Mouse (Mus musculus) urinary bladder, postnatal 36 days (tissue): Measurements from ENCODE around the gene Ercc1.

Experiments
- DNase-seq, 2 experiments: peaks; one replicate each; pipeline ENCODE4 v3.0.0; 2022; ENCODE audit warnings: low spot score in 2 of 2, mixed read lengths in 1 of 2

Ercc1 gene

DNA sequence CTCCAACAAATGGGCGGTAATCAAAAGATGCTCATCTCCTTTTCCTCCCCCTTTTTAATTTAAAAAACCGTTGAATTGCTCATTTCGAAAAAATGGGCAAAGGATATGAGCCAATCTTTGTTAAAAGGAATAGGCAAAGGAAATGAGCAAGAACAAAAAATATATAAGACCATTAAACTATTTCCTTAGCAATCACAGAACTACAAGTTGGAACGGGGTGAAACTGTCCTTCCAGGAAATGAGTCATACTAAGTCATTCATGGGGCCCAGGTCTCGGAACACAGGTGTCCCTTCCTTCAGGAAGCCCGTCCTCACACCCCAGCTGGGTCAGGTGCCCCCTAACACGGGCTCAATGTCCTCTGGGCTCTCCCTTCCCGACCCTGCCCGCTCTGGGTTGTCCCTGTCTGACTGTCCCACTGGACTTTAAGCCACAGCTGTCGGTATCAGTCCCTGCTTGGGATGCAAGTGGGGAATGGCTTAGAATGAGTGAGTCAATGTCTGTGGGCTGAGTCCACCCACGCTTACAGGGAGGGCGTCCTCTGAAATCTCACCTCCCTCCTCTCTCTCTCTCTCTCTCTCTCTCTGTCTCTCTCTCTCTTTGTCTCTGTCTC is at the start of gene Ercc1:
Gene Ercc1, plus strand, starts transcription at position 542 of the 611 bp plus-strand sequence.
- no peak for DNase-seq

DNA sequence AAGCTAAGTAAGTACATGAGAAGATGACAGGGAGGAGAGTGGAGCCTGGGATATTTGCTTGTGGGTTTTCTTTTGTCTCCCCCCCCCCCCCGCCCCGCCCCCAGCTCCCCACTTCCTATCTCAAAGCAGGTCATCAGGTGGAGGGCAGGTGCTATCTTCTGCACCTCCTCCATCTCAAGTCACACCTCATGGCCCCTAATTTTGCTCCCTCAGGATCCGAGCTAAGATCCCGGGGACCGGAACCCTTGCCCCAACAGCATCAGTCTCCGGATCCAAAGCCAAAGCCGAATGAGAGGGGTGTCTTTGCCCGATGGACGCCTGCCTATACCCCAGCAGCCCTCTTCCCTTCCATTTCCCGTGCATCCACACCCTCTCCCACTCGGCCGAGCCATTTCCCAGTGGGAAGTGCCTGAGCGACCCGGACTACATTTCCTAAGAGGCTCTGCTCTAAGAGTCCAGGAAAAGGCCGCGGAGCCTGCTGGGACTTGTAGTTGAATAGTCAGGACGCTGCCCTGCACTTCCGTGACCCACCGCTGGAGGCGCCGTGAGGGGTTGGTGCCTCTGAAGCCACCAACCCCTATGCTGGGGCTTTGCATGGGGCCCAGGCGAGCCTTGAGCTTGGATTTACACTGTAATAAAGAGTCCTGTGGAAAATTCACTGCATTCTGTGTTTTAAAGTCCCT is 48.9 kb upstream of the Ercc1 start:
- peak; percentile 91 to 96 for DNase-seq

DNA sequence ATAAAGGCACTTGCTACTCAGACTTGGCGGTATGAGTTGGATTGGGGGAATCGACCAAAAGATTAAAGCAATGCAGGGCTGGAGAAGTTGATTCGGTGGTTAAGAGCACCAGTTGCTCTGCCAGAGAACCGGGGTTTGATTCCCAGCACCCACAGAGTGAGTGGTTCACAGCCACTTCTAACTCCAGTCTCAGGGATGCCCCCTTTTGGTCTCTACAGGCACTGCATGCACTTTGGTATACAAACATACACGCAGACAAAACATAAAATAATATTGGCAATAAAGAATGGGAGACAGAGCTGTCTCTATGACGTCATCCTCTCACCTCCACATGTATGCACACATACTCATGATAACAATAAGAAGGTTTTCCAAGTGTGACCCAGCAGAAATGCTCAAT is 47.5 kb upstream of the Ercc1 start:
- no peak for DNase-seq

DNA sequence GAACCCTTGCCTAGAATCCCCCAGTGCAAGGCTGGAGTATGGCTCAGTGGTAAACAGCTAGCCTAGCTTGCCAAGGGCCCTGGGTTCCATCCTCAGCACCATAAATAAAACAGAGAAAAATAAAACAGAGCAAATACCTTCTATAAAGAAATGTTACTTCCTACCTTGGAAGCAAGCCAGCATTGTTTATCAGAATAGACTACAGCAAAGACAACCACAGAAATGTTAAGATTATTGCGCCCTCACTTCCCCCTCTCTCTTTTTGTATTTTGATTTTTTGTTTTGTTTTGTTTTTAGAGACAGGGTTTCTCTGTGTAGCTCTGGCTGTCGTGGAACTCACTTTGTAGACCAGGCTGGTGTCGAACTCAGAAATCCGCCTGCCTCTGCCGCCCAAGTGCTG is 46.8 kb upstream of the Ercc1 start:
- DNase-seq: no peak

DNA sequence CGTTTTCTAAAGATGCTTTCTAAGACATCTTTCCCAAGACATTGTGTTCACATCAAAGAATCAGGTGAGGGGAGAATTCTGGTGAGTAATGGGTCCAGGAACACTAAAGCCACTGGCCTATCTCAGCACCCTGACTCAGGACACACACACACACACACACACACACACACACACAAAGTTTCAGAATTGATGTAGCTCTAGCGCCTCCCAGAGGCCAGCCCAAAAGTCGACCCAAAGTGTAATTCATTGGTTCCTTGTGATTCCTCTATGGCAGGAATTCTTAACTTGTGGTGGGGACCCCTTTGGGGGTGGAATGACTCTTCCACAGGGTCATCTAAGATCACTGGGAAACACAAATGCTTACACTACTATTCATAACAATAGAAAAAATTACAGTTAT is 45.4 kb upstream of the Ercc1 start:
- DNase-seq: no peak

DNA sequence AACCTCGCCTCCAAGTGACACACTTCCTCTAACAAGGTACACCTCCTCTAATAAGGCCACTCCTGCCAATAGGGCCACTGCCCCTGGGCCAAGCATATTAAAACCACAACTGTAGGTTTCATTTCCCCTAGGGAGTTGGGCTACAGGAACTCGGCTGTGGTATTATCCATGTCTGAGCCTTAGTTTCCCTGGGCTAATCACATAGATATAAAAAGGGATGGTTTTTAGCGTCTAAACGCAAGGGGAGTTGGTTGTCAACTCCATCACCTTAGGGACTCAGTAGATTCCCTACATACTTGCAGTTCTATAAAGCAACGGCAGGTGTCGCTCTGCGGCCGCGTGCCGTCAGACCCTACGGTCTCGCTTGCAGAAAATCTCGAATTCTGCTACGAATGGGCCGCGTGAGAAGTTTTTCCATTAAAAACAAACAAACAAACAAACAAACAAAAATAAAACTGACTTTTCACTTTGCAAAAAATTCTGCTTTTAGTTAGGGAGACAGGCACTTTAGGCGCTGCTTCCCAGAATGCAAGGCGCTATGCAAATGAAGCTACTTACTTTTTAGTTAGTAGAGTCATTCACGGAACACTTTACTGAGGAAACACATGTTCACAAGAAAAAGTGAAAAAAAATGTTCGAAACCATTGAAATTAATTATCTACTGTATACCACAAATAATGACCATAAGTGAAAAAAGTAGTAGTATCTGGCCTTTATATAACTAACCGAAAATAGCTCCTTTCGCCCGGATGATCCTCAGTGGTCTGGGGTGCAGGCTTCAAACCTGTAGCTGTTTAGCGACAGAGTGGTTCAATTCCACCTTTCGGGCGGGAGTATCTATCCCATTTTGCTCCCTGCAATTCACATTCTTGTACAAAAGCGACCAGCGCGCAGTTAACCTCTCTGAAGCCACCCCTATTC is 43.8 kb upstream of the Ercc1 start:
- peak; percentile 68 for DNase-seq

DNA sequence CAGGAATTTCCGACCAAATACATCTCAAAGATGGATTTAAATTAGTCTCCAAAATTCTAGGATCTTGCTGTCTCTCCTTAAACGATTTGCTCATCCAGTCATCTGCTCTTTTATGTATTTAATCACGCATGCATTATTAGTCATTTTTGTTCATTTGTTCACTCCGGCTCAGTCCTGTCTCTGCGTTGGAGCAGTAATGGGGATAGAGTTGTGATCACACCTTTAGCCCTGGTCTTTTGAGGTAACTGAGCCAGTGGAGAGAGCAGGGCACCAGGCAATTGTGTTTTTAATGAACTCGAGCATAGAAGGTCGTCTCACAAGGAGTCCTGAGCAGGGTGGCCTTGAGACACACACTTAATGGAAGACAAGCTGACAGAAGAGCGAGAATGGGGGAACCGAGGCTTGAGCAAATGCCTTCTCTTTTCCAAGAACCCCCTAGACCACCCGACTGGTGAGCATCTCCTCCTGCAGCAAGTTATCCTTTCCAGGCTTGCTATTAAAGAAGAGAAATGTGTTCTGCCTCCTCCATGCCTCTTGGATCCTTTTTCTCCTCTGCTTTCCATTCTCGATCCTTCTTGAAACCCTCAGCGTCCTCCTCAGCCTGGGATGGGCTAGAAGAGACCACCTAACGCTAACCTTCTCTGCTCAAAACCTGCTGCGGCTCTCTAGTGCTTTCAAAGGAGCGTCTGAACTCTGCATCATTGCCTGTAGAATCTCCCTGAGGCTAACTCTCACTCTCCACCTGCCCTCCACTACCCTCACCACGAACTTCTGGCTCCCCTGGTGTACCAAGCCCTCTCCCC is 42.9 kb upstream of the Ercc1 start:
- DNase-seq: no peak

DNA sequence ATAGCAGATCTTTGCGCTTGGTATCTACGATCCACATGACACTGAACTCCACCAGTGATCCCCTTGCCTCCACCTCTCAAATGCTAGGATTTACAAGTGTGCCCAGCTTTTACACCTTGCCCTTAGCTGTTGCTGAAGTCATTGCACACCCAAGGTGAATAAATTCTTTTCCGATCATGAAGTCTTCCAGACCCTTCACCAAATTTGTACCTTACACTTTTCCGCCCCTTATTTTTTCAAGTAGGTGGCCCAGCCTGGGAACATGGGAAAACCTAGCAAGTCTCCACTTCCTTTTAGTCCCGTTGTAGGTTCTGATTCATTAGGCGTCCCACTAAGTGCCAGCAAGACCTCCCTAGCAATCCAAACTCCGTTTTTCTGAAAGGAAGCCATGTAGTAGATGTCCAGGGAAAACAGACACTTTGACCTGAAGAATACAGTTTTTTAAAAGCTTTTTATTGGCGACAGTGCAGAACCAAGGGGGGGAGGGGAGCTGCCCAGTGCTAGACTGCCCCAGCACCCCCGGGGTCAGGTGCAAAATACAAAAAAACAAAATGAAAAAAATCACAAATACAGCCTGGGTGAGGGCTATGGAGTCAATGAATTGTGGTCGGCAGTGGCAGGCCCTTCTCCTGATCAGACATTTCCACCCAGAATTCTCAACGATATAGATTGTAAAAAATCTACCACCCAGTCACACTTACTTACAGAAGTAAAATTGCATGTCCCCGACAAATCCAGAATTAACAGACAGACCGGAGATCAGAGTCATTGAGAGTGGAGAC is 42.1 kb upstream of the Ercc1 start:
- no peak for DNase-seq

DNA sequence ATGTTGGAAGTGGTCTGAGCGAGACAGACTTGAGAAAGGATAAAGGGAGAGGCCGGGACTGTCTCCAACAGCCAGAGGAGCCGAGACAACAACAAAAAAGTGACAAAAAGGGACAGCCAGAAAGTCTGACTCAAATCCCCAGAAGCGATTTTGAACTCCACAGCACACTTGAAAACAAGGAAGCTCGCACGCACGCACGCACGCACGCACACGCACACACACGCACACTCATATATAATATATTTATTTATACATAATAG is 41.6 kb upstream of the Ercc1 start:
- DNase-seq: no peak

DNA sequence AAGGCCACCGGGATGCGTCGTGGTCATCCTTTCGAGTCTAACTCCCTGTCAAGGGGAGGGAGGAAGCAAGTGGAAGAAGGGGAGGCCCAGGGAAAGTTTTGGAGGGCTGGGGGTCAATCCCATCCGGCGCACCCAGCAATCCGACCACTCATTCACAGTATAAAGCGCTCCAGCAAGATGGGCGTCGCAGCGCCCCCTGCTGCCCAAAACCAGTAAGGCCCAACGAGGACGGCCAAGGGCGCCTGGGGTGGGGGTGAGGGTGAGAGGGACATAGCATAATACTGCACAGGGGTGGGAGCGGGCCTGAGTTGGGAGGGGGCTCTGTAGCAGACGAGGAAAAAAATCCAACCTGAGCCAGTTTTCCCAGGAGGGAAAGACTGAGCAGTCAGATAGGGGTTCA is 40.8 kb upstream of the Ercc1 start:
- DNase-seq: peak; percentile 59 to 68

DNA sequence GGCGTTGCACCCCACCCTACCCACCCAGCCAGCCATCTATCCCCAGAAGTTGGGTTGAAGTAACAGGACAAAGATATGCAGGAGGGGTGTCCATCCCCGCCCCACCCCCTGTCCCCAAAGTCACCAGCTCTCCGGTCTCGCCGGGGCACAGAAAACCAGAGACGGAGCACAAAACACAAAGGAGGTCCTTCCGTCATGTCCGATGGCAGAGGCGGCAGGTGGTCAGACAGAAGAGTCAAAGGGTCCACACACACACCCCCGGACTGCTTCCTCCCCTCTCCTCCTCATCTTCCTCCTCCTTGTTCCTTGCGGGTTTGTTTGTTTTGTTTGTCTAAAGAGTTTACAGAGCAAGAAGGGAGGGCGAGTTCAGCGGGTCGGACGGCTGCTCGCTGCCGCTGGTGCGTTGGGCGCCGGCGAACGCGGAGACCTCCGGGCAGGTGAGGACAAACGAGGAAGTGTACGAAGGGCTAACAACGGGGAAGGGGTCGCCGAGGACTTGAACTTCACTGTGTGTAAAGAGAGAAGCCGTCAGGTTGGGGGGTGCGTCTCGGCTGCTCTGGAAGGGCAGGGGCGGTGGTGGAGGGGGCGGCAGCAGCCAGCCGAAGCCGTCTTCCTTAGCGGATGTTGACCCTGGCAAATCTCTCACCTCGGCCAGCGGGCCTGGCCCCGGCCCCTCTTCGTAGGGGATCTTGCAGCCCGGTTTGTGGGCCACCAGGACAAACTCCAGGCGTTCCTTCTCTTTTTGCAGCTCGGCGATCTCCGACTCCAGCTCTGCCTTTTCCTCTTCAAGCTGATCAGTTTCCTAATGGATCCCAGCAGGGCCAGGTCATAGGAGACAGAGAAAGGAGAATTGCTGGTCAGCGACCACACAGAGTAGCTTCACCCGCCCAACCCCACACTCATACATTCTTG is 39.8 kb upstream of the Ercc1 start:
- no peak for DNase-seq

DNA sequence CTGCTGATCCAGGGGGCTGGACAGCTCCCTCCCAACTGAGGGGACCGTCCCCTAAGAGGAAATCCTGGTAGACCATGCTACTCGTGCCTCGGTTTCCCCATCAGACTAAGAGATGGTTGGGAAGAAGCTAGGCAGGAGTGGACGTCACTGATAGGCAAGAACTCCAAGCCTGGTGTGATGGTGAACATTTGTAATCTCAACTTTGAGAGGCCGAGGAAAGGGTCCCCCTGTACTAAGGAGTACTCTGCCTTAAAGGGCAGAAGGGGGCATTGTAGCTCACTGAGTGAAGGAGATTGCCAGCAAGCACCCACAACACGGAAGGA is 39.2 kb upstream of the Ercc1 start:
- DNase-seq: no peak

DNA sequence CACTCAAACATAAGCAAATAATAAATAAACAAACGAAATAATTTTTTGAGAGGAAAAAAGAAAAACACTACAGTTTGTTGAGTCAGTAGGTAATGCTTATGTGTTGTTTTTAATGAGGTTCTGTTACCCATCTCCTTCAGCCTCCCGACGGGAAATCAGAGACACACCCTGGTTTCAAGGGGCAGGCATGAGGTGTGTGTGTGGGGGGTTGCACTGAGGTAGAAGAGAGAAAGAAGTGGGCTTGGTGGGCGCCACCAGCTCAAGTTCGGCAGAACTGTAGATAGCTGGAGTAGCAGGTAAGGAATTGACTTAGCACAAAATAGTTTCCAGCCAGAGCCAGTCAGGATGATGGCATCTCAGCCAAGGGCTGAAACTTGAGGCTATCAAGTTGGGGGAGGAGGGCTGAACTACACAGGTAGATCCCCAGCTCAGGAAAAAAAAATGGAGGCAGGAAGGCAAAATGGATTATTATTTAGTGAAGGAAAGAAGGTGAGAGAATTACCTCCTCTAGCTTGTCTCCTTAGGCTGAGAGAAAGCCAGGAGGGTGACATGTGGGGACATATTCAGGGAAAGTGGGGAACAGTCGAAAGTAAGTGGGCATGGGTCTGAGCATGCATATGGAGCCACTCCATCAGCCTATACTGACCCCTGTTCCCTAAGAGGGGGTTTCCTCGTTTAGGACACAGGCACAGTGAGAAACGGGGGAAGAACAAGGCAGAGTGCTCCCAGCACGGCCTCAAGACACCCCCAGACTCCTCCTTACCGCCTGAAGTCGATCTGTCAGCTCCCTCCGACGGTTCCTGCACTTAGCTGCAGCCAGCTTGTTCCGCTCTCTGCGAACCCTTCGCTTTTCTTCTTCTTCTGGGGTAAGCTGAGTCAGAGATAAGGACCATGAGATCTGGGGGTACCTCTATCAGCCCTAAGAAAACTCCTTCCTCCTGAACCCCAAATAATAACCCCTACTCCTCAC is 38.5 kb upstream of the Ercc1 start:
- DNase-seq: no peak

DNA sequence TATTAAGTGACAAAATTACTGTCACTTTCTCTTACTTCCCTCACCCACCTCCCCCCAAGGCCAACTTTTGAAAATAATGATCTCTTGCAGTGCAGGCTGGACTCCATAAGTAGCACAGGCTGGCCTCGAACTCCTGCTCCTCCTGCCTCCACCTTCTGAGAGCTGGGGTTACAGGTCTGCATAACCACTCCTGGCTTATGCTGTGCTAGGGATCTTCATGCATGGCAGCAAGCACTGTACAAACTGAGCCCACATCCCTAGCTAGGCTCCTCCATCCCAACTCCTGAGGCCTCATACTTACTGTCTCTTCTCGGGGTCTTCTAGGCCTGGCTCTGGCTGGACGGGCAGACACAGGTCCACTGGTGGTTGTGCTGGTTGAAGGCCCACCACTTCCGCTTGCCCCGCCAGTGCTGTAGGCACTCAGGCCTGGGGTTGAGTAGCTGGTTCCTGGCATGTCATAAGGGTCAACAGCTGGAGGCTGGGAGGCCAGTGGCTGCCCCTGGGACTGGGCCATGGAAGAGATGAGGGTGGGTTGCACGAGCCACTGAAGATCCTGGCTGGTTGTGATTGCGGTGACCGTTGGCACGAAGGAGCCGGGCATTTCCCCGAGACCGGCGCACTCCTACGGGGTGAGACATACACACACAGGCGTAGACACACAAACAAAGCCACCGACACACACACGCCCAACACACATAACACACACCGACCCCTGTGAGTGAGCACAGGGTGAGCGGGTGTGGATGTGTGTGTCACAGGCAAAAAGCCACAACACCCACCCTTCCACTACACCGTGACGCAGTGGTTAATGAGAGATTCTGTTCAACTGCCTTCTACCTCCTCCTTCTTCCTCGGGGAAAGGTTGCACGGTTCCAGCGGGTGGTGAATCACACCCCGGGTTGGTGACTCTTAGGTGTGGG is 37.5 kb upstream of the Ercc1 start:
- no peak for DNase-seq

DNA sequence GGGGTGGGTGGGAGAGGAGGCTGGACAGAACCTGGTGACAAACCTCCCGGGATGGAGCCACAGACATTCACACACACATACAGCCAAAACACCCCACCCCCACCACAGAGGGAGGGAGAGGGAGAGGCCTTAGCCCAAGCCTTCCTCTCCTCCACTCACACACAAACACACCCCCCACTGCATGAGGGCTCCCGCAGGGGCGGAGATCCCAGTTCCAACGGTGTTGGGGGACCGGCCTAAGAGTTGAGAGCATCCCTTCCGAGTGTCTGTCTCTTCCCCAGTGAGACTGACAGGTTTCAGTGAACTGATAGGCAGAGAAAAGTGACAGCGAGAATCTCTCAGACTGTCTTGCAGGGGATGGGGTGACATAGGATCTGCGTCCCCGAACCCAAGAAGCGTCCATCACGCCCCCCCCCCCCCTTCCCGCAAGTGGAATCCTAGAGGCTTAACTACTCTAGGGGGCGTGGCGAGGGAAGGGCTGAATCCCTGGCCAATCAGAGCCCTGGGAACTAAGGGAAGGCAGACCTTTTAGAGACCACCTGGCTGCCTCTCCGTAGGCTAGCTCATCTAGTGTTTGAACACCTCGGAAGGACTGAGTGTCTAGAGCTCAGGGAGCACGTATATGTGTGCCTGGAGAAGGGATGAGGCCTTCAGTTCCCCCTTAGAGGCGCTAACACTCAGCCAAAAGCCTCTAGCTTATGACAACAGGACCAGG is 36.7 kb upstream of the Ercc1 start:
- peak in 1 of 2 experiments; percentile 75 for DNase-seq

DNA sequence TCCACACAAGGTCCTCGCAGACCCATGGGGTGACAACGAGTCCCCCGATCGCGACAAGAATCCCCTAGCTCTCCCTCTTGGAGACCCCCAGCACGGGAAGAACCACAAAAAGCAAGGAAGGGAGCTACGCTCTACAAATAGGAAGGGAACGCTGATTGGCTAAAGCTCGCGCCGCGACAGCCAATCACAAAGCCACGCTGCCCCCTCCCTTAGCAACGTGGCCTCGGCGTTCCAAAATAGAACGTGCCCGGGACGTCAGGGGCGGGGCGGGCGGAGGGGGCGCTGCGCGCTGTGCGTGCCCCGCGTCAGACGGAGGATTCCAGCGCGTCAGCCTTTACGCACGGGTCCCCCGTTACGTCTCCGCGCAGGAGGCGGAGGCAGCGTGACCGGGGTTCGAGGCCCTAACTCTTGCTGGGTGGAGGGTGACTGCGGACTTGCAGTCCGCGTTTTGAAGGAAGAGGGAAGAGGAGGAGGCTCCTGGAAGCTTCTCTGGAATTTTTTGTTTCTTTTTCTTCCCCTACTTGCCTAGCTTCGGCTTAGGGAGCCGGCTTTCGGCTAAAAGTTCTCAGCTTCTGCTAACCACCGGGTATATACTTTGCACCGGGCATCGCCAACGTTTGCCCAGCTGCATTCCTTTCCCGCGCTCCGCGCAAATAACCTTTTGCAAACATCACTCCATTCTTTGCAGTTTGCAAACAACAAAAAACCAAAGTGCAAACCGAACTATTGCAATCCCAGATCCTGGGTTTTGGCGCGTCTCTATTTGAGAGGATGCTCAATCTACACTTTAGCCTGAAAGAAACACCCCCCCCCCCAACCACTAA is 35.9 kb upstream of the Ercc1 start:
- DNase-seq: peak; percentile 95 to 97
